Mouse (Mus musculus): ENCODE results near the gene Polr2e. TPM values are rescaled to one million over a fixed set of nuclear protein-coding genes. Genes with fewer than 3 reads are reported as not detected.

Gene Polr2e
- polyA plus RNA-seq, 1 experiment, result 216 TPM

DNA sequence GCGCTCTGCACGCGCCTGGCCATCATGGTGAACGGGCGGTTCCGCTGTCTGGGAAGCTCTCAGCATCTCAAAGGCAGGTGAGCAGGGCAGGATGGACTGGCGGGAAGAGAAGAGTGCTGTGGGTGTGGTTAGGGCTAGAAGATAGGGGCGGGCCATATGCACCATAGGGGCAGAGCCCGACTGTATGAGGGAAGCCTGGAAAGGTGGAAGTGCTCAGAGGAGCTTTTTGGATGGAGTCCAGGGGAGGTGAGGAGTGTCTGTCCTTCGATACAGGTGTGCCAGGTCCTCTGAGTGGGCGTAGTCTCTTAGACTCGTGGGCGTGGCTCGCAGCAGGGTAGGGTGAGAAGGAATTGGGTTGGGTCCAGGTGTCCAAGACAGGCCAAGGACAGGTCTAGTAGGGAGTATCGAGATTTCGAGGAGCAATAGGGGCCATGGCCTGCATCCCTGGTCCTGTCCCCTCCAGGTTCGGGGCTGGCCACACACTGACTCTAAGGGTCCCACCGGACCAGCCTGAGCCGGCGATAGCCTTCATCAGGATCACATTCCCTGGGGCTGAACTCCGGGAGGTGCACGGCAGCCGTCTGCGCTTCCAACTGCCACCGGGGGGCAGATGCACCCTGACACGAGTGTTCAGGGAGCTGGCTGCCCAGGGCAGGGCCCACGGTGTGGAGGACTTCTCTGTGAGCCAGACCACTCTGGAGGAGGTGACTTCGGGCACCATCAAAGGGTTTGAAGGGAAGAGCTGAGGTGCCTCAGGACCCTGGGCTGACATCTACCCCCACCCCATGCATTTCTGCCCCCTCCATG is 24.9 kb downstream of the Polr2e start:
- DNase-seq (ENCODE audit: low read depth), result no peak

DNA sequence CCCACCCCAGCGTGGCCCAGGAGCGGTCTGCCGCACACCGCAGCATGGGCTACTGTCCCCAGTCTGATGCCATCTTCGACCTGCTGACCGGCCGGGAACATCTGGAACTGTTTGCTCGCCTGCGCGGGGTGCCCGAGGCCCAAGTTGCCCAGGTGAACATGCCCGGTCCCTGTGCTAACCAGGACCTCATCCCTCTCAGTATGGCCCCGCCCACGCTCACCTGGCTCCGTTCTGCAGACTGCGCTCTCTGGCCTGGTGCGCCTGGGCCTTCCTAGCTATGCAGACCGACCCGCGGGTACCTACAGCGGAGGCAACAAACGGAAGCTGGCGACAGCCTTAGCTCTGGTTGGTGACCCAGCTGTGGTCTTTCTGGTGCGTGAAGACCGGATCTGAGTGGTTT is 26.0 kb downstream of the Polr2e start:
- no peak for TF ChIP-seq POLR2A (IDR thresholded peaks at IDR 0.05; ENCODE audit: borderline replicate concordance, extremely low read depth, insufficient read depth, insufficient read length, poor library complexity, severe bottlenecking)
- TF ChIP-seq CTCF (IDR thresholded peaks at IDR 0.05; ENCODE audit: borderline replicate concordance, extremely low read depth, insufficient read depth, insufficient read length), result no peak
- DNase-seq (ENCODE audit: low read depth), result no peak

More for the DNA sequence above, 24.9 kb downstream of the Polr2e start:
- no peak for TF ChIP-seq CTCF (IDR thresholded peaks at IDR 0.05; ENCODE audit: borderline replicate concordance, extremely low read depth, insufficient read depth, insufficient read length)
- TF ChIP-seq POLR2A (IDR thresholded peaks at IDR 0.05; ENCODE audit: borderline replicate concordance, extremely low read depth, insufficient read depth, insufficient read length, poor library complexity, severe bottlenecking), result no peak

- TF ChIP-seq CTCF (IDR thresholded peaks at IDR 0.05; ENCODE audit: borderline replicate concordance, extremely low read depth, insufficient read depth, insufficient read length), result no peak
- no peak for DNase-seq (ENCODE audit: low read depth)
Measured at GRCm38 (mm10) chr10:80011740-80012139, 27.9 kb downstream of the Polr2e start.

GRCm38 (mm10) chr10:80004233-80004705 is 35.3 kb downstream of the Polr2e start:
- TF ChIP-seq CTCF (IDR thresholded peaks at IDR 0.05; ENCODE audit: borderline replicate concordance, extremely low read depth, insufficient read depth, insufficient read length), result no peak
- no peak for TF ChIP-seq POLR2A (IDR thresholded peaks at IDR 0.05; ENCODE audit: borderline replicate concordance, extremely low read depth, insufficient read depth, insufficient read length, poor library complexity, severe bottlenecking)
- DNase-seq (ENCODE audit: low read depth), result no peak

- DNase-seq (ENCODE audit: low read depth), result no peak
- TF ChIP-seq POLR2A (IDR thresholded peaks at IDR 0.05; ENCODE audit: borderline replicate concordance, extremely low read depth, insufficient read depth, insufficient read length, poor library complexity, severe bottlenecking) (no peak), CTCF (IDR thresholded peaks at IDR 0.05; ENCODE audit: borderline replicate concordance, extremely low read depth, insufficient read depth, insufficient read length) (no peak)
Measured at GRCm38 (mm10) chr10:80003374-80004232, 36.0 kb downstream of the Polr2e start.

GRCm38 (mm10) chr10:80002829-80003228 is 36.8 kb downstream of the Polr2e start:
- DNase-seq (ENCODE audit: low read depth), result no peak
- TF ChIP-seq POLR2A (IDR thresholded peaks at IDR 0.05; ENCODE audit: borderline replicate concordance, extremely low read depth, insufficient read depth, insufficient read length, poor library complexity, severe bottlenecking) (no peak), CTCF (IDR thresholded peaks at IDR 0.05; ENCODE audit: borderline replicate concordance, extremely low read depth, insufficient read depth, insufficient read length) (no peak)

DNA sequence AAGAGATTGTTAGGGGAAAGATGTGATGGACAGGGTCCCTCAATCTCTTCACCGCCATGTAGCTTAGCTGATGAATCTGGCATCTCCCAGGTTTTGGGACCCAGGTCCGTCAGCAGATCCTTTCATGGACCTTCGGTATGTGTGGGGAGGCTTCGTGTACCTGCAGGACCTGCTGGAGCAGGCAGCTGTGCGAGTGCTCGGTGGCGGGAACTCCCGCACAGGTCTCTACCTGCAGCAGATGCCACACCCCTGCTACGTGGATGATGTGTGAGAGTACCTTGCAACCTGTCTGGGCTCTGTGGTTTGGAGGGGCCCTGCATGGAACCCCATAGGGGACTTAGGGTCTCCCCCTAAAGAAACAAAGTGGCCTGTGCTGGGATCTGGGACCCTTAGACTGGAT is 37.6 kb downstream of the Polr2e start:
- TF ChIP-seq CTCF (IDR thresholded peaks at IDR 0.05; ENCODE audit: borderline replicate concordance, extremely low read depth, insufficient read depth, insufficient read length) (no peak), POLR2A (IDR thresholded peaks at IDR 0.05; ENCODE audit: borderline replicate concordance, extremely low read depth, insufficient read depth, insufficient read length, poor library complexity, severe bottlenecking) (no peak)
- DNase-seq (ENCODE audit: low read depth), result no peak

GRCm38 (mm10) chr10:79997819-79998218 is 41.8 kb downstream of the Polr2e start:
- TF ChIP-seq POLR2A (IDR thresholded peaks at IDR 0.05; ENCODE audit: borderline replicate concordance, extremely low read depth, insufficient read depth, insufficient read length, poor library complexity, severe bottlenecking) (no peak), CTCF (IDR thresholded peaks at IDR 0.05; ENCODE audit: borderline replicate concordance, extremely low read depth, insufficient read depth, insufficient read length) (no peak)
- peak; percentile 86 for DNase-seq (ENCODE audit: low read depth)

DNA sequence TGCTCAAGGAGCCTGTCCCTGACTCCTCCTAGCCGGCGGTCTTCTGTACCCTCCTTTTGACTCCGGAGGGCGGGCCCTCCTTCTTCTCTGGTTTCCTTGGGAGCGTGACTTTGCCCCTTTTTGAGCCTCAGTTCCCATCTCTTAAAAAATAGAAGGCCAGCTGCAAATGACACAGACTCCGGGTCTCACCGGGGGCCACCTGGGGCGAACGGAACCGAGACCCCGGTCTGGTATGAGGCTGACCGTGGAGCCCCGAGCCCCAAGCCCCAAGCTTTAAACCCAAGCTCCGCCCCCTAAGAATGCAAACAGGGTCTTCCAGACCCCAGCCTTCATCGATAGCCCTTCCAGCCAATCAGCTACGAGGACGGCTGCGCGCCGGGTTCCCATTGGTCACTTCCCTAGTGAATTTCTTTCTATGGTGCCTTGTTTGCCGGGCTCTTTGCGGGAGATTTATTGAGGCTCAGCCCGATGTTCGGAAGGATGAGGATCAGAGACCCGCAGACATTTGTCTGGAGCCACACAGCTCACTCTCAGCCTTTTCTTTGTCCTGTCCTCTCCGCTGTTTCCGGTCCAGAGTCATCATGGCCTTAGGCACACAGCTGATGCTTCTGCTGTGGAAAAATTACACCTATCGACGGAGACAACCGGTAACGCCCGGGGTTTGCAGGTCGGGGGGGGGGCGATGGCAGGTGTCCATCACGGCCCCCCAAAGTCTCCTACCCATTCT is 42.4 kb downstream of the Polr2e start:
- DNase-seq (ENCODE audit: low read depth), result peak; percentile 96
- TF ChIP-seq POLR2A (IDR thresholded peaks at IDR 0.05; ENCODE audit: borderline replicate concordance, extremely low read depth, insufficient read depth, insufficient read length, poor library complexity, severe bottlenecking) (no peak), CTCF (IDR thresholded peaks at IDR 0.05; ENCODE audit: borderline replicate concordance, extremely low read depth, insufficient read depth, insufficient read length) (no peak)

DNA sequence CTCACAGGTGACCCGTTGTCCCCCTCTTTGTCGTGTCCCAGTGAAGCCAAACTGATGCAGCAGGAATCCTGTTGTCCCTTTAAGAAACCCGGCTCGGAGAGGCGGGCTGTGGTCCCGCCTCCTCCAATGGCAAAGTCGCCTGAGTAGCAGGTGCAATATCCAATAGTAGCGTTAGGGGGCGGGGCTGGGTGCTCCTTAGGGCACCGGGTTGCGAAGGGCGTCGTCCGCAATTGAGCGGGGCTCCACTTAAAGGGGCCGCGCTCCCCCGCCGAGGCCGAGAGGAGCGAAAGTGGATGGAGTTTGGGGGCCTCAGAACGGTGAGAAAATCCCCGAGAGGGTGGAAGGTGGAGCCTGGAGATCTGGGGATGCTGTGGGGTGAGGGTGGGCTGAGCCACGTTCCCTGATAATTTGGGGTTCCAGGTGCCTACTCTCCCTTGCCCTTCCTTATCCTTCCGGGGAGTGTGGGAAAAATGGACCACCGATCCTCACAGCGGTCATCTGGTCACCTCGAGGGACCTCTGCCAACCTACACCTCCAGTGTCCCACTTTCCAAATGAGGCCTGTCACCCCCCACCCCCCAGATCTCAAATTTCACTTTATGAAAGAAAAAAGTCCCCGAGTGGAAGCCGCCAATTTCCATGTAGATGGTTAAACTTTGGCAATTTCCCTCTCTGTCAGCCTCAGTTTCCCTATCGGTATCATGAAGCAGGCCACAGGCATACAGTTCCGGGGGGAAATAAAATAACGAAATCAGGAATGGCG is 43.1 kb downstream of the Polr2e start, which contains the start of gene Abca7:
Gene Abca7, plus strand, starts transcription at position 223 of the 762 bp plus-strand sequence.
- TF ChIP-seq POLR2A (IDR thresholded peaks at IDR 0.05; ENCODE audit: borderline replicate concordance, extremely low read depth, insufficient read depth, insufficient read length, poor library complexity, severe bottlenecking) (no peak), CTCF (IDR thresholded peaks at IDR 0.05; ENCODE audit: borderline replicate concordance, extremely low read depth, insufficient read depth, insufficient read length) (no peak)
- peak; percentile 98 for DNase-seq (ENCODE audit: low read depth)
